Mouse (Mus musculus) brain, embryonic 14.5 days (tissue): ENCODE measurements at regions not wholly inside any gene's neighbourhood (a gene's known extent, or its start where the extent isn't known, plus 50 kb on each side); places are given as distances from the start of the nearest gene placed in this dataset.

Experiments used
- CTCF ChIP-seq: fragments of 200-500 bp; IDR thresholded peaks from 2 replicates; pipeline ENCODE4 v1.5.1; 2012; ENCODE audit warnings: inconsistent platforms, mild to moderate bottlenecking, moderate library complexity, borderline replicate concordance; ENCODE audit not compliant: insufficient read depth, insufficient read length; ENCODE audit errors: extremely low read depth
- POLR2A ChIP-seq: fragments of 200-500 bp; IDR thresholded peaks from 2 replicates; pipeline ENCODE4 v1.6.1; 2012; ENCODE audit warnings: mild to moderate bottlenecking, inconsistent platforms, borderline replicate concordance; ENCODE audit not compliant: poor library complexity, insufficient read depth, insufficient read length, severe bottlenecking; ENCODE audit errors: extremely low read depth

- TF ChIP-seq POLR2A (no peak), CTCF (no peak)
Observed at GRCm38 (mm10) chr15:92964131-92964530, 310.8 kb downstream of the Gxylt1 start.
